Comparison of ENCODE assay signal across 9 mouse cellular contexts in the genomic region with DNA sequence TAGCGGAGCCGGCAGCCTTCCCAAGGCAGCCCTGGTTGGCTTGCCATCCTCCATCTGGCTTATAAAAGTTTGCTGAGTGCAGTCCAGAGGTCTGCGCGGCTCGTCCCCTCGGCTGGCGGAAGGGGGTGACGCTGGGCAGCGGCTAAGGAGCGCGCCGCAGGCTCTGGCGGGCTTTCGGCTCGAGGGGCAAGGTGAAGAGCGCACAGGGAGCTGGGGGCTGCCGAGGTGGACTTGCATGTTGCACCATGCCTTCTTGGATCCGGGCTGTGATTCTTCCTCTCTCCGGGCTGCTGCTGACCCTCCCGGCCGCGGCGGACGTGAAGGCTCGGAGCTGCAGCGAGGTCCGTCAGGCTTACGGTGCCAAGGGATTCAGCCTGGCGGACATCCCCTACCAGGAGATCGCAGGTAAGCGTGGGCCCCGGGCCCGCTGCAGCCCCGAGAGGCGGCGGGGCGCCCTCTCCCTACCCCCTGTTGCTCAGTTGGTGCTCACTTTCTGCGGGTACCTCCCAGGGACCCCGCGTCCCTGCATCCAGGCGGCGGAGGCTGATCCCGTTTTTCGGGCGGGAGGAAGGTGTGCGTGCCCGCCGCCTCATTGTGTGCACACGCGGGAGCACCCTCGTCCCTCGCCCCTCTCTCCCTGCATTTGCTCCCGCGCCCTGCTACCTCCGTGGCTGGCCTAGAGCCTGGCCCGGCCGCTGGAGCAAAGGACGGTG. TPM values are rescaled to one million over a fixed set of nuclear protein-coding genes. Genes with fewer than 3 reads are reported as not detected.
DNase-seq lines count a peak whose midpoint lies in the region; ATAC-seq and TF ChIP-seq lines count a peak whose summit lies in the region.
"Had no signal": no experiment of that assay in that cellular context is flagged by ENCODE, and none has a peak within 500 bp of the region (broad histone marks: within the 10 kb centered on the region; RNA-seq: fewer than 3 reads in every experiment).

No protein-coding gene starts in this region.

- H3K27me3 ChIP-seq in thymus, adult 2 months (ENCODE audit: control insufficient read depth, insufficient read depth, low read length): peaks cover 5% of the 10 kb centered on the region; the same call in 1 of the 2 replicates
- no peaks in the 10 kb centered on the region for H3K27me3 ChIP-seq in intestine, embryonic 15.5 days (replicated peaks)
- H3K27me3 ChIP-seq in liver, embryonic 15.5 days: peaks cover 42% of the 10 kb centered on the region

- DNase-seq in thymus, adult 2 months: no peak
- no peak for DNase-seq in thymus, postnatal 0 days (ENCODE audit: low spot score)
- peak; percentile 69 for DNase-seq in embryo, embryonic 10.5 days (ENCODE audit: low spot score)

- TF ChIP-seq POLR2A in thymus, adult 2 months (IDR thresholded peaks at IDR 0.05; ENCODE audit: control insufficient read depth, extremely low read depth, insufficient read depth, low read length, poor library complexity): no peak
- TF ChIP-seq POLR2A in olfactory bulb, adult 2 months (IDR thresholded peaks at IDR 0.05; ENCODE audit: insufficient read depth, low read depth, low read length): no peak

- H3K9me3 ChIP-seq in intestine, embryonic 15.5 days: no peaks in the 10 kb centered on the region
- no peaks in the 10 kb centered on the region for H3K9me3 ChIP-seq in liver, embryonic 15.5 days (replicated peaks)

- H3K4me3 ChIP-seq in thymus, adult 2 months (ENCODE audit: control insufficient read depth, insufficient read depth, low read length): peak overlapping the region; percentile 21; the same call in 1 of the 2 replicates
- peak overlapping the region; percentile 82 for H3K4me3 ChIP-seq in intestine, embryonic 15.5 days (replicated peaks)
- peak overlapping the region; percentile 55 for H3K4me3 ChIP-seq in liver, embryonic 15.5 days (replicated peaks)
- H3K4me3 ChIP-seq in olfactory bulb, adult 2 months (ENCODE audit: insufficient read depth, low read depth, low read length): peak overlapping the region; percentile 92

- peak; percentile 45 for ATAC-seq in granulocyte monocyte progenitor cell, adult 5-6 weeks (replicated peaks; ENCODE audit: poor library complexity, severe bottlenecking)
- ATAC-seq in intestine, embryonic 15.5 days: peak; percentile 61
- ATAC-seq in liver, embryonic 15.5 days (ENCODE audit: insufficient read depth): peak; percentile 32; the same call in 1 of the 2 replicates
- ATAC-seq in erythroid progenitor cell, adult 5-6 weeks (replicated peaks; ENCODE audit: low FRiP score, poor library complexity, severe bottlenecking): no peak

- H3K4me1 ChIP-seq in thymus, adult 2 months (replicated peaks; ENCODE audit: control insufficient read depth, insufficient read depth, low read length): no peaks in the 10 kb centered on the region; the same call in 1 of the 2 replicates
- peaks cover 4% of the 10 kb centered on the region; the same call in 1 of the 2 replicates for H3K4me1 ChIP-seq in intestine, embryonic 15.5 days (replicated peaks)
- no peaks in the 10 kb centered on the region for H3K4me1 ChIP-seq in liver, embryonic 15.5 days (replicated peaks)
- H3K4me1 ChIP-seq in olfactory bulb, adult 2 months (ENCODE audit: control insufficient read depth, insufficient read depth, low read length): peaks cover 5% of the 10 kb centered on the region; the same call in 1 of the 2 replicates

- peak overlapping the region; percentile 81 for H3K9ac ChIP-seq in intestine, embryonic 15.5 days
- peak overlapping the region; percentile 11; the same call in 1 of the 2 replicates for H3K9ac ChIP-seq in liver, embryonic 15.5 days

- no peak overlapping the region for H3K27ac ChIP-seq in thymus, adult 2 months (ENCODE audit: control insufficient read depth, insufficient read depth, low read length)
- H3K27ac ChIP-seq in intestine, embryonic 15.5 days: peak overlapping the region; percentile 95
- peak overlapping the region; percentile 19 for H3K27ac ChIP-seq in liver, embryonic 15.5 days (replicated peaks)
- no peak overlapping the region for H3K27ac ChIP-seq in olfactory bulb, adult 2 months (ENCODE audit: insufficient read depth, low read depth, low read length)
- H3K27ac ChIP-seq: macrophage had no signal

- H3K36me3 ChIP-seq in thymus, adult 2 months (ENCODE audit: control insufficient read depth, insufficient read depth, low read length): no peaks in the 10 kb centered on the region
- no peaks in the 10 kb centered on the region for H3K36me3 ChIP-seq in intestine, embryonic 15.5 days
- no peaks in the 10 kb centered on the region for H3K36me3 ChIP-seq in liver, embryonic 15.5 days (replicated peaks)

- TF ChIP-seq CTCF in thymus, adult 2 months (IDR thresholded peaks at IDR 0.05; ENCODE audit: borderline replicate concordance, control insufficient read depth, extremely low read depth, insufficient read depth, low read length, poor library complexity): no peak
- TF ChIP-seq CTCF in olfactory bulb, adult 2 months (IDR thresholded peaks at IDR 0.05; ENCODE audit: insufficient read depth, low read depth, low read length): no peak

- H3K4me2 ChIP-seq in intestine, embryonic 15.5 days (replicated peaks): peak overlapping the region; percentile 86
- H3K4me2 ChIP-seq in liver, embryonic 15.5 days: peak overlapping the region; percentile 61

- 2% methylated on average over 58 of the region's 58 CpGs for WGBS in thymus, adult 2 months
- under 1% methylated on average over 58 of the region's 58 CpGs for WGBS in intestine, embryonic 15.5 days
- WGBS in liver, embryonic 15.5 days (ENCODE audit: insufficient replicate concordance): under 1% methylated on average over 58 of the region's 58 CpGs
- under 1% methylated on average over 58 of the region's 58 CpGs for WGBS in olfactory bulb, adult 2 months

RNA-seq across cellular contexts. Expression of a gene that starts 0.7 kb away (rescaled TPM):
- polyA plus RNA-seq in thymus, adult 2 months (2012; rRNA removed): 1.5 and 1.8 TPM in 2 replicates
- polyA plus RNA-seq in thymus, postnatal 0 days (2015; fragmentation: Nextera tagmentation; extraction: Ambion mirVana): 2.3 and 2.8 TPM in 2 replicates
- not detected in 2 replicates for total RNA-seq in granulocyte monocyte progenitor cell, adult 5-6 weeks (2014; fragmentation: Nextera tagmentation)
- not detected in 2 replicates for total RNA-seq in granulocyte monocyte progenitor cell, adult 5-6 weeks (2017)
- 37.2 and 37.6 TPM in 2 replicates for polyA plus RNA-seq in intestine, embryonic 15.5 days (2015; fragmentation: Nextera tagmentation; extraction: Ambion mirVana)
- 3.4 and 4.5 TPM in 2 replicates for polyA plus RNA-seq in liver, embryonic 15.5 days (2015; fragmentation: Nextera tagmentation; extraction: Ambion mirVana)
- not detected in 2 replicates for polyA plus RNA-seq in olfactory bulb, adult 2 months (2012; ENCODE audit: insufficient read depth, insufficient read length, low replicate concordance, missing spikeins)
- total RNA-seq in erythroid progenitor cell, adult 5-6 weeks (2015; ENCODE audit: low replicate concordance): not detected in 2 replicates
- not detected in 2 replicates for total RNA-seq in erythroid progenitor cell, adult 5-6 weeks (2017; ENCODE audit: low replicate concordance)
- polyA plus RNA-seq: macrophage had no signal

Comparison
In these comparisons a context has a peak if more than half of its experiments do, and no peak if none do; other contexts are left out.
1. H3K27ac ChIP-seq: peak in intestine, embryonic 15.5 days (single experiment) and liver, embryonic 15.5 days (single experiment); none in thymus, adult 2 months (single experiment) and olfactory bulb, adult 2 months (single experiment).
2. H3K4me3 ChIP-seq: peak in every context shown above with its lines; median percentile 92 in olfactory bulb, adult 2 months; 82 in intestine, embryonic 15.5 days; 55 in liver, embryonic 15.5 days; 21 in thymus, adult 2 months.